Mouse (Mus musculus) erythroblast, embryonic 14.5 days (primary cell): ENCODE results near the gene Gipc1.

ENCODE experiments used
- GATA1 ChIP-seq: IDR thresholded peaks from 2 replicates; pipeline ENCODE4 v1.6.1; 2012; ENCODE audit warnings: low read length, inconsistent platforms, mixed read lengths
- TAL1 ChIP-seq: IDR thresholded peaks from 3 replicates; pipeline ENCODE4 v1.6.1; 2012; ENCODE audit warnings: low read length, inconsistent platforms, mixed read lengths

DNA sequence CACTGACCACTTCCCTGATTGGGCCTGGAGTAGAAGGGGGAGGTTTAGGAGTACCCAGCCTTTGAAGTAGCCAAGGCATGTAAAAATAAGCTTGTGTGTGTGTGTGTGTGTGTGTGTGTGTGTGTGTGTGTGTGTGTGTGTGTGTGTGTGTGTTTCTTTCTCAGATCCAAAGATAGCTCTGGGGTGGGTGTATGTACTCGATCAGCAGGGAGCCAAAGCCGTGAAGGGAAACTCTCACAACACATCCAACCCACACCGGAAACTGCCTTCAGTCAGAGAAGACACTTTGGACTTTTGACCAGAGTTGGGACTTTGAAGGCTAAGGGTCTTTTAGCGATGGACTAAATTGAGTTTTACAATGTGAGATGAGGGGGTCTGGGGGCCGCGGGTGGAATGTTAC is 2.8 kb upstream of the Gipc1 start:
- TF ChIP-seq TAL1: no peak
- TF ChIP-seq GATA1: no peak
